Mouse (Mus musculus) monocyte, adult 5-6 weeks (primary cell): ENCODE results near the gene Ntn3. TPM values are rescaled to one million over a fixed set of nuclear protein-coding genes. Genes with fewer than 3 reads are reported as not detected.

ENCODE experiments used
- ATAC-seq: fragments of 153-309, 156-312 bp; replicated peaks from 2 replicates; pipeline ENCODE4 v1.8.0; 2017; ENCODE audit warnings: mild to moderate bottlenecking; ENCODE audit not compliant: low TSS enrichment, insufficient number of reproducible peaks, severe bottlenecking, poor library complexity, low FRiP score
- total RNA-seq: library from RNA; stranded (forward); fragments of 200-1000, 200-491, 200-594 nt; gene quantifications from 3 replicates; pipeline ENCODE4 v1.2.3, GENCODE M21; 2017

Ntn3 gene
- total RNA-seq, 1 experiment from 2014 or later, result not detected

- ATAC-seq, result no peak
Observed at GRCm38 (mm10) chr17:24162584-24163175, 46.7 kb downstream of the Ntn3 start.

DNA sequence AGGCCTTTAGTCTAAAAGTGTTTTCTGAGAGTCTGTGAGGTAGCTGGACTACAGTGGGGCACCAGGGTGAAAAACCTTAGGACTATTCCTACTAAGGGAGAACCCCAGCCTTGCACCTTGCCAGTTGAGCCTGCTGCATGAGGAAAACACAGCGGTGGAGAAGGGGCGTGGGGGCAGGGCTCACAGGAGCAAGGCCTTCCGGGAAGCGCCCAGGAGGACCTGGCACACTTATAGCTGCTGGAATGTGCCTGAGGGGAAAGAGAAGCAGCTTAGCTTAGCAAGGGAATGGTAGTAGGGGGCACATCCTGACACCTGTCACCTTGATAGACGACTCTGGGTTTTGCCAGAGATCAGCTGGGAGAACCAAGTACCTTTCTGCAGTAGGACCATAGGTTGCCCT lies 47.9 kb downstream of the Ntn3 start:
- ATAC-seq, result no peak

DNA sequence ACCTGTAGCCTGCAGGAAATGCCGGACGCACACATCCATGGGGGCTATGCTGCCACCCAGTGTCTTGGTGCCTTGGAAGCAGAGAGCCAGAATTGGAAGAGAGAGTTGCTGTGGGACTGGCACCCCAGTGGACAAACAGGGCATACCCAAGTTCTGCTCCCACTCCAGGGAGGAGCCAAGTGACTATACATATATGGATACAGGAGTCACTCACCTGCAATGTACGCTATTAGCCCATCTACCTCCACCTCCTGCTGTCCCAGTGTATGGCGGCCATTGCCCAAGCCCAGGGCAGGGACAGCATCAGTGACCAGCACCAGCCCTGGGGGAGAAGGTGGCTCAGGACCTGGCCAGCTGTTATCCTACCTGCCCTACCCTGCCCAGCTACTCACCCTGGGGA lies 51.8 kb downstream of the Ntn3 start:
- no peak for ATAC-seq

DNA sequence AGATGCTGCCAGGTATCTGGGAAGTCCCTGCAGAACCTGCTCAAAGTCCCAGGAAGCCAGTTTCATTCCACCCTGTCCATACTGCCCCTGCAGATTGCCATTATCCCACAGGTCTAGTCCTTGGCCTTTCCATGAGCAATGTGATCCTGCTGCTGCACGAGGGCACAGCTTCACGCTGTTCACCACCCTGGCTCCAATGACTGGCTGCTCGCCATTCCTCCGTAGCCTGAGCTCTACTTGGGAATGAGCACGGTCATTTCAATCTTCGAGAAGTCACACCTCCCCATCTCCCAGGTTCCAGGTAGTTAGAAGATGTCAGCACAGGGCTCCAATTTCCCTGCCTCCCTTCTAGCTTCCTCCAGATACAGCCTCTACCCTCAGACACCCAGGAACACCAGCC lies 52.2 kb downstream of the Ntn3 start:
- no peak for ATAC-seq

DNA sequence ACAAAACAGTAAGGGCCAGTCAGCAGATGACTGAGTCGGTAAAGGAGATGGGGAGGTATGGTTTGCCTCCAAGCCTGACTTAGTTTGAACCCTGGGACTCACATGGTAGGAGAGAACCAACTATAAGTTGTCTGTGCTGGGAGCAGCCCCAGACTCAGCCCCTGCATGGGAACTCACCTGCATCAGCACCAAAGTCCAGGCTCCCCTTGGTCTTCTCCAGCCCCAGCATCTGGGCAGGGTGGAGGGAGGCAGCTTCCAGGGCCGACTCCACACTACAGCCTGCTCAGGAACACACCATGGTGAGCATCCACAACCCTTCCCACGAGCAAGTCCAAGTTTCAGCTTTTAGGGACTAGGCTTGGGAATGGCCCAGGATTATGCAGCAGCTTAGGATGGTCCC lies 52.9 kb downstream of the Ntn3 start:
- ATAC-seq, result no peak

- no peak for ATAC-seq
Observed at GRCm38 (mm10) chr17:24155742-24156141, 53.6 kb downstream of the Ntn3 start.

GRCm38 (mm10) chr17:24154463-24154862 lies 54.9 kb downstream of the Ntn3 start:
- no peak for ATAC-seq

Other genes starting within 250 kb of the Ntn3 start
- gene Prss30, start 229.0 kb downstream of the Ntn3 start, total RNA-seq, result 0.76 to 1.2 TPM in 2 of 3 replicates, not detected in the other
- not detected in 3 replicates for gene Prss22, start 211.4 kb downstream of the Ntn3 start, total RNA-seq
- gene Prss27, start 171.4 kb downstream of the Ntn3 start, total RNA-seq, result not detected in 3 replicates
- 15.4 to 22.7 TPM (median 16.9 TPM) in 3 replicates for gene Kctd5, start 136.0 kb downstream of the Ntn3 start, total RNA-seq
- gene Pdpk1, start 58.6 kb downstream of the Ntn3 start, total RNA-seq, result 37.3 to 63.3 TPM (median 46.8 TPM) in 3 replicates
- 6.5 to 24.6 TPM (median 24.4 TPM) in 3 replicates for gene Amdhd2, start 45.8 kb downstream of the Ntn3 start, total RNA-seq
- gene Atp6v0c, start 39.8 kb downstream of the Ntn3 start, total RNA-seq, result 55.6 to 90.6 TPM (median 83.3 TPM) in 3 replicates
- gene Tbc1d24, start 4.0 kb downstream of the Ntn3 start, total RNA-seq, result 0.68 to 1.0 TPM (median 0.96 TPM) in 3 replicates
- 2.9 to 6.6 TPM (median 3.1 TPM) in 3 replicates for gene Tedc2, start 11.3 kb upstream of the Ntn3 start, total RNA-seq
- gene Ccnf, start 42.0 kb upstream of the Ntn3 start, total RNA-seq, result 1.6 to 4.6 TPM (median 2.0 TPM) in 3 replicates
- gene Abca17, start 141.5 kb upstream of the Ntn3 start, total RNA-seq, result not detected in 3 replicates
- 29.2 to 35.4 TPM (median 29.7 TPM) in 3 replicates for gene Abca3, start 142.4 kb upstream of the Ntn3 start, total RNA-seq
- gene Rnps1, start 205.0 kb upstream of the Ntn3 start, total RNA-seq, result 84.3 to 102 TPM (median 99.4 TPM) in 3 replicates
- gene Eci1, start 217.1 kb upstream of the Ntn3 start, total RNA-seq, result 22.1 to 36.2 TPM (median 26.0 TPM) in 3 replicates
- 1.6 to 2.2 TPM in 2 of 3 replicates, not detected in the other for gene Dnase1l2, start 233.6 kb upstream of the Ntn3 start, total RNA-seq